Mouse (Mus musculus): ENCODE measurements around the gene Il18bp. TPM values are rescaled to one million over a fixed set of nuclear protein-coding genes. Genes with fewer than 3 reads are reported as not detected.

The Il18bp gene
- total RNA-seq, 4 experiments from 2014 or later = 0.82 to 2.7 (median 1.7) TPM

Other genes with a start within 250 kb of the Il18bp start
- gene Phox2a, start 200.4 kb downstream of the Il18bp start, total RNA-seq (2022) = not detected
- gene Inppl1, start 180.5 kb downstream of the Il18bp start, total RNA-seq (2022) = 100 to 1,000 TPM in 2 of 4 experiments, 10 to 100 TPM in 2; 75.1 to 104 (median 99.5) TPM
- 1 to 10 TPM in 2 of 4 experiments, under 1 TPM in 2; 0.53 to 2.6 (median 1.2) TPM for gene Folr2, start 161.5 kb downstream of the Il18bp start, total RNA-seq (2022)
- gene Anapc15, start 155.0 kb downstream of the Il18bp start, total RNA-seq (2022) = 10 to 100 TPM; 17.8 to 28.6 (median 26.0) TPM
- gene Folr1, start 147.9 kb downstream of the Il18bp start, total RNA-seq (2022) = 1 to 10 TPM; 1.1 to 1.6 (median 1.3) TPM
- 100 to 1,000 TPM in 1 of 4 experiments, 10 to 100 TPM in 3; 92.8 to 102 (median 96.2) TPM for gene Lamtor1, start 112.8 kb downstream of the Il18bp start, total RNA-seq (2022)
- gene Tomt, start 112.3 kb downstream of the Il18bp start, total RNA-seq (2022) = not detected
- gene Lrrc51, start 84.8 kb downstream of the Il18bp start, total RNA-seq (2022) = 1 to 10 TPM; 3.0 to 4.3 (median 3.8) TPM
- 10 to 100 TPM; 46.9 to 56.4 (median 51.8) TPM for gene Numa1, start 84.6 kb downstream of the Il18bp start, total RNA-seq (2022)
- 10 to 100 TPM; 25.1 to 29.6 (median 27.5) TPM for gene Rnf121, start 46.8 kb upstream of the Il18bp start, total RNA-seq (2022)
- gene Xndc1, start 46.8 kb upstream of the Il18bp start, total RNA-seq (2022) = 1 to 10 TPM; 2.9 to 6.4 (median 3.2) TPM
- 1 to 10 TPM in 1 of 4 experiments, under 1 TPM in 3; 0.22 to 1.1 (median 0.76) TPM for gene Xntrpc, start 47.0 kb upstream of the Il18bp start, total RNA-seq (2022)
- gene Trpc2, start 64.4 kb upstream of the Il18bp start, total RNA-seq (2022) = under 1 TPM in 2 of 4 experiments, not detected in 2; 0.21 to 0.56 TPM
- 100 to 1,000 TPM; 502 to 604 (median 539) TPM for gene Art1, start 83.1 kb upstream of the Il18bp start, total RNA-seq (2022)
- gene Art5, start 90.8 kb upstream of the Il18bp start, total RNA-seq (2022) = 10 to 100 TPM; 20.6 to 32.3 (median 29.4) TPM
- gene Chrna10, start 98.1 kb upstream of the Il18bp start, total RNA-seq (2022) = not detected
- gene Nup98, start 191.5 kb upstream of the Il18bp start, total RNA-seq (2022) = 10 to 100 TPM; 22.1 to 29.8 (median 24.3) TPM
- 10 to 100 TPM; 22.9 to 25.7 (median 25.0) TPM for gene Pgap2, start 191.5 kb upstream of the Il18bp start, total RNA-seq (2022)
- gene Rhog, start 237.4 kb upstream of the Il18bp start, total RNA-seq (2022) = 10 to 100 TPM in 3 of 4 experiments, 1 to 10 TPM in 1; 8.9 to 14.8 (median 11.5) TPM
- gene Stim1, start 249.1 kb upstream of the Il18bp start, total RNA-seq (2022) = 100 to 1,000 TPM; 159 to 172 (median 166) TPM

All from gastrocnemius, adult 8-10 months (tissue).